Mouse (Mus musculus) kidney, adult 2 months (tissue): ENCODE data around the gene Dkk2. TPM values are rescaled to one million over a fixed set of nuclear protein-coding genes. Genes with fewer than 3 reads are reported as not detected.
A peak's percentile ranks its signal among the peaks of the same experiment; 100 is the strongest.
"Not testable (repeated sequence)": the region's sequence is repeated elsewhere in the genome, so short reads cannot be mapped to it uniquely, and the experiment has no call there.

Experiments
- DNase-seq: peaks from one replicate; pipeline ENCODE4 v3.0.0; 2021
- H3K27ac ChIP-seq: fragments of 200-500 bp; 2 replicates; pipeline ENCODE4 v1.5.1; 2012; ENCODE audit warnings: low read depth, low read length, control low read depth, inconsistent platforms; ENCODE audit not compliant: insufficient read depth
- H3K27me3 ChIP-seq: fragments of 200-500 bp; replicated peaks from 2 replicates; pipeline ENCODE4 v1.6.1; 2012; ENCODE audit warnings: mild to moderate bottlenecking, moderate library complexity, low read length, inconsistent platforms; ENCODE audit not compliant: control insufficient read depth, insufficient read depth
- H3K36me3 ChIP-seq: fragments of 200-500 bp; 2 replicates; pipeline ENCODE4 v1.6.1; 2012; ENCODE audit warnings: mild to moderate bottlenecking, moderate library complexity, low read length, inconsistent platforms; ENCODE audit not compliant: control insufficient read depth, insufficient read depth
- H3K4me1 ChIP-seq: fragments of 200-500 bp; 2 replicates; pipeline ENCODE4 v1.6.1; 2011; ENCODE audit warnings: low read length; ENCODE audit not compliant: control insufficient read depth, insufficient read depth
- H3K4me3 ChIP-seq: fragments of 200-500 bp; 2 replicates; pipeline ENCODE4 v1.5.1; 2011; ENCODE audit warnings: mild to moderate bottlenecking, low read depth, low read length, control low read depth; ENCODE audit not compliant: insufficient read depth
- CTCF ChIP-seq: fragments of 200-500 bp; conservative IDR thresholded peaks from 2 replicates; pipeline ENCODE4 v1.5.1; 2011; ENCODE audit warnings: low read depth, mild to moderate bottlenecking, control low read depth, low read length, moderate library complexity, mixed read lengths; ENCODE audit not compliant: insufficient read depth, insufficient read length
- POLR2A ChIP-seq: fragments of 200-500 bp; IDR thresholded peaks from one replicate; pipeline ENCODE4 v1.6.1; 2011; ENCODE audit warnings: low read depth, low read length, control low read depth
- WGBS: fragments of 180-500 bp; shearing (Covaris S2); methylation state at CpG from one replicate; pipeline ENCODE4 v1.1.7; 2018; 5-methylcytosine and 5-hydroxymethylcytosine counted together
- polyA plus RNA-seq: library from polyadenylated mRNA; depleted of rRNA; stranded (reverse); fragments of >200 nt; gene quantifications from 2 replicates; pipeline ENCODE4 v1.2.3, GENCODE M21; 2012; rRNA removed

Dkk2 gene
- polyA plus RNA-seq: 11.8 and 12.3 TPM in 2 replicates

DNA sequence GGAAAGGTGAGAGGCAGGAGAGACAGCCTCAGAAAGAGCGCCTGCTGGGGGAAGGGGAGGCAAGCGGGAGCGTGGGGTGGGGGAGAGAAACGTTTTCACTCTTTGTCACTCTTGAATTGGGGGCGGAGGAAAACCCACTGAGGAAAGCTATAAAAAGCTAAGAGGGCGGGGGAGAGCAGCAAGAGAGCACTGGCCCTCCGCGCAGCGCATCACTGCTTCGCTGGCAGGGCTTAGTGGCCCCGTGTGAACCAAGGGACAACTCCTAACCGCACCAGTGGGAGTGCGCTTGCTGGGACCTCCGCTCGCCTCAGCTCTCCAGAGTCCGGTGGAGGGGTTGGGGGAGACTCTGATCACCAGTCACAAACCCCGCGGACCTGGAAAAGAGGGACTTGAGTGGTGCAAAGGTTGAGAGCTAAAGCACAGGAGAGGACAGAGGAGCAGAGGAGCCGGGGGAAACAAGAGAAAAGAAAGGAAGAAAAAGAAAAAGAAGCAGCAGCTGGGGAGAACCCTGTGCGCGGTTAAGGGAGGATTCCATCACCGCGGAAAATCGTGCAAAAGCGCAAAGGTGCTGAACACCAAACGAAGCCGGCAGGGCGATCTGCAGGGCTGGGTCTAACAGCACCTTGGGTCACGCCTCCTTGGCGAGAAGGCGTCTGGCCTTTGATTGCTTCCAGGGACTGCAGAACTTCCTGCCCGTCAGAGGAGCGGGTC lies at the start of gene Dkk2:
Gene Dkk2 (plus strand): TSS at position 181 of the 711 bp plus-strand sequence.
- H3K4me1 ChIP-seq: no peaks in the 10 kb centered on the region; the same call in 1 of the 2 replicates
- TF ChIP-seq POLR2A: no peak
- TF ChIP-seq CTCF: no peak
- no peaks in the 10 kb centered on the region for H3K36me3 ChIP-seq
- DNase-seq: peak; percentile 78
- no peaks in the 10 kb centered on the region for H3K27me3 ChIP-seq
- H3K4me3 ChIP-seq: peak within 1 kb of the TSS; percentile 54
- WGBS: 1% methylated on average over 33 of the region's 33 CpGs
- H3K27ac ChIP-seq: peak within 1 kb of the TSS; percentile 36; the same call in 1 of the 2 replicates

DNA sequence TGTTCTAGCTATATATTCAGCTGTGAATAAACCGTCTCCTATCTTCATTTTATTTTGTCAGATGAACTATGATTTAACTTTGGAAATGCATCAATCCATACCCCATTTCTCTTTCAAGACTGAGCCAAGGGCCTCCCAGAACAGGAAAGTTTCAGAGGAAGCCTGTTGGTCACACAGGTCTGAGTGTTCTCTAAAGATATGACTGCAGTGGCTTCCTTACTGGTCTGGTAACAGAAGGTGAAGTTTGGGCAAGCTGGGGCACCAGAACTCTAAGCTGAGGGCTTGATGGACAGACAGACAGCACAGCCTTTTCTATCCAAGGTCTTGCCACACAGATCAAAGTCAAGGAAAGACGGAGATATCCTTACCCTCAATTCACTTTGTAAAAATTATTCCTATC lies 48.4 kb upstream of the Dkk2 start:
- no peaks in the 10 kb centered on the region for H3K36me3 ChIP-seq
- TF ChIP-seq CTCF (no peak), POLR2A (no peak)
- H3K27ac ChIP-seq: no peak overlapping the region
- DNase-seq: no peak
- no peaks in the 10 kb centered on the region; the same call in 1 of the 2 replicates for H3K4me1 ChIP-seq
- WGBS: 89% methylated on average over 2 of the region's 2 CpGs
- H3K4me3 ChIP-seq: no peak overlapping the region
- no peaks in the 10 kb centered on the region for H3K27me3 ChIP-seq

DNA sequence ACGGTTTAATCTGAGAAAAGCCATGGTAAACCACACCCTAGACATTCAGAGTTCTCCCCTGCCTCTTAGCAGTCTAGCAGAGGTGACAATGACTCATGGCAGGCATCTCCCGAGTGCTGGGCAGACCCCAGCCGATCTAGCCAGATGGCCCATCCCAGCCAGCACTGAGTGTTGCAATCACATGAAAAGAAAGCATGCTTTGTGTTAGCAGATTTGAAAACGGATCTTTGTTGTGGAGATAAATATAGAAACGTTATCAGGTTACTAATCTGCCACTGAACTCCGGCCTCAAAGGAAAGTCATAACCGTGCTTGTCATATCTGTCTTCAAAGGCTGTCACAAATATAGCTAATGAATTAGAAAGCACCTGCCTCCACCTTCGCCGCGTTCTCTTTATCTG lies 47.4 kb upstream of the Dkk2 start:
- no peak for TF ChIP-seq POLR2A
- TF ChIP-seq CTCF: no peak
- no peaks in the 10 kb centered on the region; the same call in 1 of the 2 replicates for H3K4me1 ChIP-seq
- no peaks in the 10 kb centered on the region for H3K27me3 ChIP-seq
- H3K27ac ChIP-seq: no peak overlapping the region
- no peaks in the 10 kb centered on the region for H3K36me3 ChIP-seq
- DNase-seq: no peak
- H3K4me3 ChIP-seq: no peak overlapping the region
- WGBS: 44% methylated on average over 10 of the region's 10 CpGs

DNA sequence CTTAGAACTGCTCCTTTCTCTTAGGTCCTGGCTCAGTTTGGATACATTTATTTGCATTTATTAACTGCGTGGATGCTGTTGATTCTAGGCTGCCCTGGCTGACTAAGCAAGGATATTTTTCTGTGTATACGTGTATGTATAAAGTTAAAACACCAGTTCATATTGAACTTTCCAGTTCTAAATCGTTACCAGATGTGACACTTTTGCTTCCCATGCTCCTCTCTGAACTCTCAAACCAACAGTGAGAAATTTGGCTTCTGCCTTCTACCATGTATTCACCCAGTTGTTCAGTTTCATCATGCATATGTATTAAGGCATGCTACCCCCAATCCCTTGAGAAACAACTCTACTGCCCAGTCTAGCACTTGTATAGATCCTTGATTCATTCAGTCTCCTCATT lies 45.0 kb upstream of the Dkk2 start:
- no peak for DNase-seq
- no peaks in the 10 kb centered on the region for H3K36me3 ChIP-seq
- H3K27me3 ChIP-seq: no peaks in the 10 kb centered on the region
- 83% methylated on average over 3 of the region's 3 CpGs for WGBS
- TF ChIP-seq POLR2A (no peak), CTCF (no peak)
- H3K27ac ChIP-seq: no peak overlapping the region
- no peaks in the 10 kb centered on the region for H3K4me1 ChIP-seq
- no peak overlapping the region for H3K4me3 ChIP-seq

DNA sequence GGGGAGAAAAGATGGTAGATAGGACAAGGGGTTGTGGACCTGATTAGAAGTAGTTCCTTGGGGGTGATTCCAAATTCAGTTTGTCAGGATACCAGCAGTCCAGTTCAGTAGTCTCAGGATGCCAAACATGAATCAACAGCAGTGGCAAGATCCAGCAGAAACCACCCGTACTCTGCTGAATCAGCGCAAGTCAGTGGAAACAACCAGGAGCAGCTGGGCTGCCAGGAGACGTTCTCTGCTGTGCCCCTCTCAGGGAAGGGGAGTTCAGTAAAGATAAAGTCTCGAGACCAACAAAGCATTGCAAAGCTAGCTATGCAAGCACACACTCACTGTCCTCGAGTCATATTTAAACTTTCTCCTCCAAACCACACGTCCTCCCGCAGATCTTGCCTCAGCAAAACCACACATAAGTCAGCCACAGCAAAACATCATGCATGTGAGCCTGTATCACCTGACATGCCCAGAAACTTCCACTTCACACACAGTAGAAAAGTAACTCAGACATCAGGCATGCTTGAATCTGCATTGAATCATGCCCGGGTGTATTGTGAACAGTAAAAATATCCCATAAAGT lies 34.1 kb upstream of the Dkk2 start:
- no peak overlapping the region for H3K4me3 ChIP-seq
- H3K27me3 ChIP-seq: no peaks in the 10 kb centered on the region
- 74% methylated on average over 8 of the region's 8 CpGs for WGBS
- H3K36me3 ChIP-seq: no peaks in the 10 kb centered on the region
- no peak for TF ChIP-seq CTCF
- no peak for TF ChIP-seq POLR2A
- no peak for DNase-seq
- H3K27ac ChIP-seq: no peak overlapping the region
- no peaks in the 10 kb centered on the region for H3K4me1 ChIP-seq

DNA sequence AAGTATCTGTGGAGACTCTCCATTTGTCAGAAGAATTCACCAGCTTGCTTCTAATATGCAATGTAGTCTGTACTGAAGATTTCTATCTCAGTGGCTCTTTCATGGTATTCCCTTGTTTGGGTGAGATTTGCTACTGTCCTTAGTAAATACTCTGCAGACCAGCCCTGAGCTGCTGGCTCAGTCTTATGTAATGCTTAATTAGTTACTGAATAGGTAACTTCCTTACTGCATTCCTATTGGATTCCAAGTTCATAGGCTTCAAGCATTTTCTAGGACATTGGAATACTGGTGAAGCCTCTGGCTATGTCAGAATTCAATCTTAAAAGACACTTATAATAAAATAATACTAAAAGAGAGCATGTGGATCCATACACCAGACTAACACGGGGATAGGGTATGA lies 22.3 kb upstream of the Dkk2 start:
- not testable (repeated sequence) for H3K27ac ChIP-seq, H3K27me3 ChIP-seq, H3K4me1 ChIP-seq, H3K36me3 ChIP-seq, H3K4me3 ChIP-seq
- WGBS: 43% methylated on average over 1 of the region's 1 CpGs
- DNase-seq: peak; percentile 79

DNA sequence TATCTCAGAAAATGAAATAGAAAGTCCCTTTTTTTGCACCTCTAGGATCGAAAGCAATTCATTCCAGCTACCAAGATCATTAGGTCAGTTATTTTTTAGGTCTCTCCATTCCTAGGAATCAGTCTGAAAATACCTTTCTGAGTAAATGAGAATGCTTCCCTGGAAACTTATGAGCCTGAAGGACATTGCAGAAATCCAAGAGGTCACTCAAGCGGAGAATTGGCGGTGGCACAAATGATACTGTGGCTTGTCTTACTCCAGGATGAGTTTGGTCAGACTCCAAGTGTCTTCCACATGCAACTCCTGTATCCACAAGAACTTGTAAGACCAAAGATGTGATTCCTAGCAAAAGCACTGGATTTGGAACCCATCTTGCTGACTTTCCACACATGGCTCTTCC lies 21.7 kb upstream of the Dkk2 start:
- DNase-seq: peak; percentile 82
- no peak for TF ChIP-seq CTCF
- no peak for TF ChIP-seq POLR2A
- H3K36me3 ChIP-seq: no peaks in the 10 kb centered on the region
- 44% methylated on average over 3 of the region's 3 CpGs for WGBS
- H3K4me3 ChIP-seq: no peak overlapping the region
- H3K4me1 ChIP-seq: peaks cover 3% of the 10 kb centered on the region; the same call in 1 of the 2 replicates
- H3K27ac ChIP-seq: no peak overlapping the region
- H3K27me3 ChIP-seq: no peaks in the 10 kb centered on the region
